Mouse (Mus musculus) E14TG2a.4 (cell line): Measurements from ENCODE around the gene Ldhal6b.
"Not testable (repeated sequence)": the region's sequence is repeated elsewhere in the genome, so short reads cannot be mapped to it uniquely, and the experiment has no call there.

ENCODE experiments used
- CTCF ChIP-seq: conservative IDR thresholded peaks from 2 replicates; pipeline ENCODE4 v1.5.1; 2014; ENCODE audit warnings: low read length
- NANOG ChIP-seq: IDR thresholded peaks from 2 replicates; pipeline ENCODE4 v1.6.1; 2014; ENCODE audit warnings: borderline replicate concordance, low read length, mixed read lengths
- POU5F1 ChIP-seq: IDR thresholded peaks from 2 replicates; pipeline ENCODE4 v1.6.1; 2014; ENCODE audit warnings: low read length, borderline replicate concordance

- not testable (repeated sequence) for TF ChIP-seq CTCF, NANOG, POU5F1
Observed at GRCm38 (mm10) chr17:5442403-5442802, 23.8 kb upstream of the Ldhal6b start.
